Mouse (Mus musculus): ENCODE data around the gene Lrrc49.

The Lrrc49 gene

GRCm38 (mm10) chr9:60530310-60530709 lies 157.6 kb downstream of the Lrrc49 start:
- no peak for DNase-seq (ENCODE audit: low spot score)

GRCm38 (mm10) chr9:60529348-60530243 lies 158.4 kb downstream of the Lrrc49 start:
- DNase-seq (ENCODE audit: low spot score), result no peak

GRCm38 (mm10) chr9:60528269-60528668 lies 159.7 kb downstream of the Lrrc49 start:
- no peak for DNase-seq (ENCODE audit: low spot score)

GRCm38 (mm10) chr9:60527836-60528235 lies 160.1 kb downstream of the Lrrc49 start:
- DNase-seq (ENCODE audit: low spot score), result no peak

- no peak for DNase-seq (ENCODE audit: low spot score)
Observed at GRCm38 (mm10) chr9:60527051-60527450, 160.9 kb downstream of the Lrrc49 start.

GRCm38 (mm10) chr9:60526195-60526594 lies 161.8 kb downstream of the Lrrc49 start:
- DNase-seq (ENCODE audit: low spot score), result no peak

GRCm38 (mm10) chr9:60521806-60522264 lies 166.1 kb downstream of the Lrrc49 start, which contains the start of gene Thsd4:
TSS of gene Thsd4 (minus strand) at chr9:60522046.
- peak; percentile 64 for DNase-seq (ENCODE audit: low spot score)

- no peak for DNase-seq (ENCODE audit: low spot score)
Observed at GRCm38 (mm10) chr9:60521143-60521542, 166.8 kb downstream of the Lrrc49 start.

- no peak for DNase-seq (ENCODE audit: low spot score)
Observed at GRCm38 (mm10) chr9:60519601-60520000, 168.4 kb downstream of the Lrrc49 start.

Data from ovary, postnatal 14 days (tissue).